Mouse (Mus musculus) embryonic facial prominence, embryonic 12.5 days (tissue): Measurements from ENCODE around the gene Tmem246. TPM values are rescaled to one million over a fixed set of nuclear protein-coding genes. Genes with fewer than 3 reads are reported as not detected.

Source experiments
- ATAC-seq: fragments of 200-750 bp; cut with Nextera tagmentation; 2 replicates; pipeline ENCODE4 v1.8.0; 2017; ENCODE audit not compliant: insufficient number of reproducible peaks, insufficient read depth, low FRiP score, low TSS enrichment
- H3K27ac ChIP-seq: fragments of 300-500 bp; sonication (generic); 2 replicates; pipeline ENCODE4 v1.5.1; 2016; ENCODE audit warnings: mild to moderate bottlenecking
- H3K27me3 ChIP-seq: fragments of 300-500 bp; sonication (generic); 2 replicates; pipeline ENCODE4 v1.6.1; 2016; ENCODE audit warnings: mild to moderate bottlenecking, moderate library complexity
- H3K36me3 ChIP-seq: fragments of 300-500 bp; sonication (generic); 2 replicates; pipeline ENCODE4 v1.6.1; 2016; ENCODE audit warnings: mild to moderate bottlenecking
- H3K4me1 ChIP-seq: fragments of 300-500 bp; sonication (generic); 2 replicates; pipeline ENCODE4 v1.6.1; 2016
- H3K4me2 ChIP-seq: fragments of 300-500 bp; sonication (generic); replicated peaks from 2 replicates; pipeline ENCODE4 v1.6.1; 2016; ENCODE audit warnings: mild to moderate bottlenecking, moderate library complexity
- H3K4me3 ChIP-seq: fragments of 300-500 bp; sonication (generic); 2 replicates; pipeline ENCODE4 v1.5.1; 2016; ENCODE audit warnings: mild to moderate bottlenecking
- H3K9ac ChIP-seq: fragments of 300-500 bp; sonication (generic); 2 replicates; pipeline ENCODE4 v1.6.1; 2016; ENCODE audit warnings: mild to moderate bottlenecking, moderate library complexity
- H3K9me3 ChIP-seq: fragments of 300-500 bp; sonication (generic); 2 replicates; pipeline ENCODE4 v1.6.1; 2016; ENCODE audit warnings: mild to moderate bottlenecking, moderate library complexity
- WGBS: fragments of 180-500 bp; shearing (Covaris S2); methylation state at CpG from one replicate; pipeline ENCODE4 v1.1.7; 2016; 5-methylcytosine and 5-hydroxymethylcytosine counted together
- polyA plus RNA-seq: library from polyadenylated mRNA; unstranded; fragments of >200 nt; fragmentation: Nextera tagmentation; extraction: Ambion mirVana; gene quantifications from 2 replicates; pipeline ENCODE4 v1.2.1, GENCODE M21; 2016

The Tmem246 gene
- polyA plus RNA-seq, 1 experiment from 2014 or later: 25.0 TPM

GRCm38 (mm10) chr4:49616924-49617323 is 19.2 kb upstream of the Tmem246 start:
- 92% methylated on average over 10 of the region's 10 CpGs for WGBS
- no peak for ATAC-seq
- H3K4me3 ChIP-seq: no peak overlapping the region
- H3K27ac ChIP-seq: no peak overlapping the region
- H3K9ac ChIP-seq: no peak overlapping the region
- H3K4me1 ChIP-seq: no peaks in the 10 kb centered on the region
- no peaks in the 10 kb centered on the region for H3K36me3 ChIP-seq
- H3K9me3 ChIP-seq: no peaks in the 10 kb centered on the region
- no peak overlapping the region for H3K4me2 ChIP-seq
- H3K27me3 ChIP-seq: no peaks in the 10 kb centered on the region

- Histone ChIP-seq H3K4me2 (no peak overlapping the region), H3K9me3 (no peaks in the 10 kb centered on the region), H3K27ac (no peak overlapping the region), H3K27me3 (no peaks in the 10 kb centered on the region), H3K4me3 (no peak overlapping the region), H3K9ac (no peak overlapping the region), H3K4me1 (no peaks in the 10 kb centered on the region), H3K36me3 (no peaks in the 10 kb centered on the region)
- 92% methylated on average over 1 of the region's 1 CpGs for WGBS
- no peak for ATAC-seq
Observed at GRCm38 (mm10) chr4:49605459-49605858, 7.8 kb upstream of the Tmem246 start.

- Histone ChIP-seq H3K27me3 (no peaks in the 10 kb centered on the region), H3K9me3 (no peaks in the 10 kb centered on the region), H3K27ac (no peak overlapping the region), H3K36me3 (no peaks in the 10 kb centered on the region), H3K4me1 (no peaks in the 10 kb centered on the region), H3K4me3 (no peak overlapping the region), H3K4me2 (no peak overlapping the region), H3K9ac (no peak overlapping the region)
- 83% methylated on average over 5 of the region's 5 CpGs for WGBS
- no peak for ATAC-seq
Observed at GRCm38 (mm10) chr4:49604616-49605015, 6.9 kb upstream of the Tmem246 start.

- no peaks in the 10 kb centered on the region for H3K9me3 ChIP-seq
- H3K36me3 ChIP-seq: no peaks in the 10 kb centered on the region
- no peak overlapping the region for H3K4me3 ChIP-seq
- H3K4me1 ChIP-seq: no peaks in the 10 kb centered on the region
- no peak for ATAC-seq
- WGBS: 39% methylated on average over 1 of the region's 1 CpGs
- H3K27ac ChIP-seq: no peak overlapping the region
- no peak overlapping the region for H3K9ac ChIP-seq
- no peak overlapping the region for H3K4me2 ChIP-seq
- no peaks in the 10 kb centered on the region for H3K27me3 ChIP-seq
Observed at GRCm38 (mm10) chr4:49604016-49604546, 6.4 kb upstream of the Tmem246 start.

- H3K4me3 ChIP-seq: no peak overlapping the region
- ATAC-seq: no peak
- H3K9me3 ChIP-seq: no peaks in the 10 kb centered on the region
- H3K36me3 ChIP-seq: no peaks in the 10 kb centered on the region
- H3K9ac ChIP-seq: no peak overlapping the region
- no peaks in the 10 kb centered on the region for H3K4me1 ChIP-seq
- WGBS: 71% methylated on average over 2 of the region's 2 CpGs
- no peak overlapping the region for H3K27ac ChIP-seq
- H3K27me3 ChIP-seq: no peaks in the 10 kb centered on the region
- no peak overlapping the region for H3K4me2 ChIP-seq
Observed at GRCm38 (mm10) chr4:49603161-49603560, 5.5 kb upstream of the Tmem246 start.

GRCm38 (mm10) chr4:49596846-49597182 is 862 bp downstream of the Tmem246 start:
- Histone ChIP-seq H3K4me2 (peak overlapping the region; percentile 90), H3K9me3 (no peaks in the 10 kb centered on the region), H3K27ac (peak overlapping the region; percentile 46; the same call in 1 of the 2 replicates), H3K36me3 (no peaks in the 10 kb centered on the region), H3K4me3 (peak overlapping the region; percentile 81), H3K4me1 (0 out of 2 replicates have a peak, but pooled peaks cover 4% of the 10 kb centered on the region), H3K9ac (peak overlapping the region; percentile 73), H3K27me3 (no peaks in the 10 kb centered on the region)
- WGBS: under 1% methylated on average over 20 of the region's 20 CpGs
- no peak; the same call in 1 of the 2 replicates for ATAC-seq

GRCm38 (mm10) chr4:49590152-49590551 is 7.5 kb downstream of the Tmem246 start:
- Histone ChIP-seq H3K36me3 (peaks cover 6% of the 10 kb centered on the region; the same call in 1 of the 2 replicates), H3K9me3 (no peaks in the 10 kb centered on the region), H3K4me2 (no peak overlapping the region), H3K27ac (no peak overlapping the region), H3K27me3 (no peaks in the 10 kb centered on the region), H3K9ac (no peak overlapping the region), H3K4me3 (no peak overlapping the region), H3K4me1 (no peaks in the 10 kb centered on the region)
- no peak for ATAC-seq
- 77% methylated on average over 2 of the region's 2 CpGs for WGBS

GRCm38 (mm10) chr4:49586811-49587210 is 10.9 kb downstream of the Tmem246 start:
- H3K36me3 ChIP-seq: peaks cover 6% of the 10 kb centered on the region; the same call in 1 of the 2 replicates
- no peak overlapping the region for H3K9ac ChIP-seq
- no peak overlapping the region for H3K4me2 ChIP-seq
- ATAC-seq: no peak
- H3K4me3 ChIP-seq: no peak overlapping the region
- WGBS: 79% methylated on average over 10 of the region's 10 CpGs
- H3K4me1 ChIP-seq: peaks cover 5% of the 10 kb centered on the region; the same call in 1 of the 2 replicates
- no peaks in the 10 kb centered on the region for H3K9me3 ChIP-seq
- H3K27me3 ChIP-seq: no peaks in the 10 kb centered on the region
- H3K27ac ChIP-seq: no peak overlapping the region

GRCm38 (mm10) chr4:49585524-49586101 is 12.1 kb downstream of the Tmem246 start:
- H3K9me3 ChIP-seq: no peaks in the 10 kb centered on the region
- 90% methylated on average over 7 of the region's 7 CpGs for WGBS
- H3K27ac ChIP-seq: no peak overlapping the region
- no peak overlapping the region for H3K4me2 ChIP-seq
- H3K27me3 ChIP-seq: no peaks in the 10 kb centered on the region
- H3K4me1 ChIP-seq: peaks cover 5% of the 10 kb centered on the region; the same call in 1 of the 2 replicates
- H3K9ac ChIP-seq: no peak overlapping the region
- no peak for ATAC-seq
- peaks cover 6% of the 10 kb centered on the region; the same call in 1 of the 2 replicates for H3K36me3 ChIP-seq
- H3K4me3 ChIP-seq: no peak overlapping the region

GRCm38 (mm10) chr4:49583965-49584831 is 13.5 kb downstream of the Tmem246 start:
- no peaks in the 10 kb centered on the region for H3K9me3 ChIP-seq
- H3K27ac ChIP-seq: no peak overlapping the region
- peaks cover 5% of the 10 kb centered on the region; the same call in 1 of the 2 replicates for H3K4me1 ChIP-seq
- no peak overlapping the region for H3K9ac ChIP-seq
- ATAC-seq: no peak
- WGBS: 58% methylated on average over 14 of the region's 14 CpGs
- no peaks in the 10 kb centered on the region for H3K27me3 ChIP-seq
- no peak overlapping the region for H3K4me3 ChIP-seq
- H3K4me2 ChIP-seq: no peak overlapping the region
- H3K36me3 ChIP-seq: peaks cover 6% of the 10 kb centered on the region; the same call in 1 of the 2 replicates

- Histone ChIP-seq H3K9me3 (no peaks in the 10 kb centered on the region), H3K4me2 (no peak overlapping the region), H3K4me1 (peaks cover 5% of the 10 kb centered on the region; the same call in 1 of the 2 replicates), H3K9ac (no peak overlapping the region), H3K4me3 (no peak overlapping the region), H3K27ac (no peak overlapping the region), H3K27me3 (no peaks in the 10 kb centered on the region), H3K36me3 (no peaks in the 10 kb centered on the region)
- 72% methylated on average over 4 of the region's 4 CpGs for WGBS
- ATAC-seq: no peak
Observed at GRCm38 (mm10) chr4:49581256-49581655, 16.4 kb downstream of the Tmem246 start.

- Histone ChIP-seq H3K9me3 (no peaks in the 10 kb centered on the region), H3K27ac (no peak overlapping the region), H3K9ac (no peak overlapping the region), H3K27me3 (no peaks in the 10 kb centered on the region), H3K4me3 (no peak overlapping the region), H3K36me3 (no peaks in the 10 kb centered on the region), H3K4me2 (no peak overlapping the region), H3K4me1 (no peaks in the 10 kb centered on the region)
- ATAC-seq: no peak
- WGBS: 93% methylated on average over 4 of the region's 4 CpGs
Observed at GRCm38 (mm10) chr4:49572194-49572593, 25.5 kb downstream of the Tmem246 start.
